In the genomic region with DNA sequence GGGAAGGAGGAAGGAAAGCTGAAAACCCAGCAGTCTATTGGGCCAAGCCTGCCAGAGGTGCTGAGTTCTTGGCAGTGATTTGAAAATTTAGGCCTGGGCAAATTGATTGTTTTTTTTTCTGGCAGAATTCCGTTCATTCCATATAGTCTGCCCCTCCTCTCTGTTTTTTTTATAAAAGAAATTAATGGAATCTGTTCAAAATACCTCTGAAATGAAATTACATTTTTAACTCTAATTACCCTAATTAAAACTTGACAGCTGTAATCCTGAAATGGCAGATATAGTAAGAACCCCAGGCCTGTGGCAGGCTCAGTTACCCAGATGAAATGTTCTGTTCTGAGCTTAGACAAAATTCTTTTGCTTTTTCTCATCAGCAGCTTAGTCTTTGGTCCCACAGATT, we compare ENCODE assay signal across 40 mouse cellular contexts. TPM values are rescaled to one million over a fixed set of nuclear protein-coding genes. Genes with fewer than 3 reads are reported as not detected.
"Had no signal": no experiment of that assay in that cellular context is flagged by ENCODE, and none has a peak within 500 bp of the region (broad histone marks: within the 10 kb centered on the region; RNA-seq: fewer than 3 reads in every experiment).

No protein-coding gene starts in this region.

- H3K27me3 ChIP-seq: heart, embryonic 12.5 days; hindbrain, embryonic 13.5 days; hindbrain, embryonic 15.5 days; liver, embryonic 13.5 days; liver, embryonic 15.5 days had no signal

- ATAC-seq: hindbrain, postnatal 0 days; intestine, embryonic 16.5 days had no signal

- H3K9ac ChIP-seq: heart, embryonic 12.5 days; hindbrain, embryonic 13.5 days; hindbrain, embryonic 15.5 days; liver, embryonic 13.5 days; liver, embryonic 15.5 days had no signal

- DNase-seq: gastrocnemius, postnatal 14 days; heart, adult 18-20 months; heart, postnatal 10 days; heart, postnatal 4 days; kidney, adult 11 months; kidney, adult 8-10 months; kidney, postnatal 10 days; kidney, postnatal 36 days; layer of hippocampus, adult 9-11 months; liver; liver, embryonic 13.5 days had no signal

- H3K9me3 ChIP-seq: heart, embryonic 10.5 days; heart, embryonic 12.5 days; hindbrain, embryonic 10.5 days; hindbrain, embryonic 13.5 days; hindbrain, embryonic 15.5 days; liver, embryonic 13.5 days; liver, embryonic 15.5 days had no signal

- H3K27ac ChIP-seq: heart, embryonic 10.5 days; hindbrain, embryonic 10.5 days; hindbrain, embryonic 13.5 days; hindbrain, embryonic 15.5 days; hindbrain, postnatal 0 days; left cerebral cortex, adult 2 months; liver, embryonic 13.5 days; liver, embryonic 15.5 days had no signal

- H3K4me2 ChIP-seq: heart, embryonic 12.5 days; hindbrain, embryonic 13.5 days; hindbrain, embryonic 15.5 days; liver, embryonic 11.5 days; liver, embryonic 13.5 days; liver, embryonic 15.5 days had no signal

- H3K36me3 ChIP-seq: heart, embryonic 10.5 days; heart, embryonic 12.5 days; hindbrain, embryonic 10.5 days; hindbrain, embryonic 13.5 days; hindbrain, embryonic 15.5 days had no signal

- H3K4me3 ChIP-seq: heart, embryonic 10.5 days; heart, embryonic 12.5 days; hindbrain, embryonic 10.5 days; hindbrain, embryonic 13.5 days; hindbrain, embryonic 15.5 days; left cerebral cortex, adult 2 months; liver, embryonic 13.5 days; liver, embryonic 15.5 days had no signal

RNA-seq across cellular contexts. Expression of gene a, which starts 19.6 kb away (rescaled TPM):
- total RNA-seq: gastrocnemius, adult 18-20 months; gastrocnemius, adult 8-10 months; gastrocnemius, postnatal 14 days; gastrocnemius, postnatal 4 days; granulocyte monocyte progenitor cell, adult 5-6 weeks; heart, adult 18-20 months; heart, adult 8-10 months; heart, postnatal 10 days; heart, postnatal 25 days; heart, postnatal 4 days; hindbrain, postnatal 0 days; layer of hippocampus, adult 18-20 months; layer of hippocampus, adult 8-10 months; left cerebral cortex, adult 2 months; left cerebral cortex, postnatal 14 days; left cerebral cortex, postnatal 36 days had no signal
- polyA plus RNA-seq: heart, embryonic 12.5 days; heart, embryonic 14.5 days; intestine, embryonic 16.5 days; kidney, embryonic 14.5 days had no signal

RNA-seq across cellular contexts. Expression of gene Gm14214, which starts 41.0 kb away (rescaled TPM):
- total RNA-seq: gastrocnemius, adult 18-20 months; gastrocnemius, adult 8-10 months; gastrocnemius, postnatal 14 days; gastrocnemius, postnatal 4 days; granulocyte monocyte progenitor cell, adult 5-6 weeks; heart, adult 18-20 months; heart, adult 8-10 months; heart, postnatal 10 days; heart, postnatal 25 days; heart, postnatal 4 days; hindbrain, postnatal 0 days; layer of hippocampus, adult 18-20 months; layer of hippocampus, adult 8-10 months; layer of hippocampus, postnatal 14 days; left cerebral cortex, adult 2 months; left cerebral cortex, postnatal 14 days; left cerebral cortex, postnatal 36 days had no signal
- polyA plus RNA-seq: heart, embryonic 10.5 days; heart, embryonic 12.5 days; heart, embryonic 14.5 days; heart, embryonic 16.5 days; hindbrain, embryonic 10.5 days; hindbrain, embryonic 13.5 days; hindbrain, embryonic 15.5 days; hindbrain, postnatal 0 days; intestine, embryonic 14.5 days; intestine, embryonic 16.5 days; kidney, embryonic 14.5 days; kidney, embryonic 16.5 days; large intestine, adult 2 months; limb, embryonic 11.5 days; limb, embryonic 14.5 days; liver, embryonic 11.5 days; liver, embryonic 13.5 days; liver, embryonic 15.5 days had no signal
